Comparison of ENCODE assay signal across 15 mouse cellular contexts in the genomic region with DNA sequence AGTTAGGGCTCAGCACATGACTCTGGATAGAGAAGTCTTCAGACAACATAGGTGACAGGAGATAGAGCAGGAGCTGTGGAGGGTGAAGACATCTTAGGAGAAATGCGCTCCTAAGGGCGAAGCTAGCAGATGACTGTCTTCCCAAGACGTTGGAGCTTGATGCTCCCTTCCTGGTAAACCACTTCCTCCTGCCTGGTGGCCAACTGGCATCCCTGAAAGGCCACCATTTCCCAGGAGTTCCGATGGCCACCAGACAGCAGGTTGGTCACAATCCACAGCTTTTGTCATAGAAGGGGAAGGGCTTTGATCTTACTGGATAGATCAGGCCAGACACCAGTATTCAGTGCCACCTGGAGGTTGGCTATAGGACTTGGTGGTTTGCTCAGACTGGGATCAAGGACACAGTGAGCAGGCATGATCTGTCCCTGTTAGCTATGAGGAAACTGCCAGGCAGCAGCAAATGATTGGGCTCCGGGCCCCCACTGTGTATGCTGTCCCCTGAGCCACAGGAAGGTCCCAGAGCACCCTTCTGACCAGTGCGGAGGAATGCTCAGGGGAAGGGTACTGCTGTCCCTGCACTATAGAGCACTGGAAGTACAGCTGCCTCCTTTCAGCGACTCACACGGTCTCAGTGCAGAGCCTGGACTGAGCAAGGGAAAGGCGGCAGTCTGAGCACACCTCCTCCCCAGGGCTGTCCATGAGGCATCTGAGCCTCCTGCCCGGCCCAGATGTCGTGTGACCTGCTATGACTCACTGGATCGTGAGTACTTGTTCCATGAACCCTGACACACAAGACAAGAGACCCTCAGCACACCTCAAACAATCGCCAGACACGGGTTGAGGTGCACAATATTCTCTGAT. TPM values are rescaled to one million over a fixed set of nuclear protein-coding genes. Genes with fewer than 3 reads are reported as not detected.
DNase-seq lines count a peak whose midpoint lies in the region; ATAC-seq and TF ChIP-seq lines count a peak whose summit lies in the region.
"Had no signal": no experiment of that assay in that cellular context is flagged by ENCODE, and none has a peak within 500 bp of the region (broad histone marks: within the 10 kb centered on the region; RNA-seq: fewer than 3 reads in every experiment).

No protein-coding gene starts in this region.

- POLR2A ChIA-PET in Patski (lab: Charles Lee): no interaction called here

- TF ChIP-seq POLR2A in lung, adult 2 months (IDR thresholded peaks at IDR 0.05; ENCODE audit: borderline replicate concordance, extremely low read depth, low read depth, low read length): no peak

- H3K9me3 ChIP-seq in lung, embryonic 16.5 days (ENCODE audit: control insufficient read depth, low read length): peaks cover 18% of the 10 kb centered on the region; the same call in 1 of the 2 replicates
- H3K9me3 ChIP-seq in limb, embryonic 15.5 days: 0 out of 2 replicates have a peak, but pooled peaks cover 6% of the 10 kb centered on the region

- ATAC-seq in lung, embryonic 16.5 days (ENCODE audit: low read depth): peak; percentile 43; the same call in 1 of the 2 replicates
- ATAC-seq in Patski: peak; percentile 35
- ATAC-seq in limb, embryonic 15.5 days (ENCODE audit: insufficient number of reproducible peaks, low FRiP score, low TSS enrichment, low read depth): no peak; the same call in 1 of the 2 replicates
- ATAC-seq in erythroblast, adult 5-6 weeks (replicated peaks; ENCODE audit: low FRiP score, poor library complexity, severe bottlenecking): no peak
- ATAC-seq: midbrain, embryonic 16.5 days had no signal

- peaks cover 3% of the 10 kb centered on the region; the same call in 1 of the 2 replicates for H3K4me1 ChIP-seq in lung, embryonic 16.5 days (replicated peaks; ENCODE audit: control insufficient read depth, insufficient read depth, low read length)
- H3K4me1 ChIP-seq in lung, adult 2 months (ENCODE audit: control insufficient read depth, insufficient read depth, low read length): no peaks in the 10 kb centered on the region
- peaks cover 7% of the 10 kb centered on the region; the same call in 1 of the 2 replicates for H3K4me1 ChIP-seq in limb, embryonic 15.5 days
- H3K4me1 ChIP-seq: hindbrain, embryonic 15.5 days had no signal

- DNase-seq in heart, adult 11 months: peak; percentile 66
- DNase-seq in heart, postnatal 14 days: no peak
- DNase-seq in lung, adult 2 months: no peak
- no peak for DNase-seq in Patski (ENCODE audit: low read depth, low spot score)
- no peak for DNase-seq in spleen, adult 18-20 months
- DNase-seq: adrenal gland, postnatal 25 days; cerebellum, adult 9-10 months; lung, adult 18-20 months; thymus, postnatal 25 days had no signal

- H3K4me2 ChIP-seq in lung, embryonic 16.5 days (ENCODE audit: low read depth, low read length): peak overlapping the region; percentile 16
- H3K4me2 ChIP-seq in limb, embryonic 15.5 days: 0 out of 2 replicates have a peak overlapping the region, but pooled peaks have one; percentile 10

- CTCF ChIA-PET in Patski (lab: Charles Lee): interaction anchor here (1.2 kb wide), 1 partner anchor 14 kb away, joined by 5 read pairs; no protein-coding TSS in a partner anchor

- intact Hi-C loops in heart, postnatal 14 days (cut with DNase I): no loop called here

- H3K9ac ChIP-seq in lung, embryonic 16.5 days (ENCODE audit: low read length): no peak overlapping the region
- no peak overlapping the region for H3K9ac ChIP-seq in limb, embryonic 15.5 days
- H3K9ac ChIP-seq: hindbrain, embryonic 15.5 days had no signal

- WGBS in lung, embryonic 16.5 days: 62% methylated on average over 14 of the region's 14 CpGs
- WGBS in lung, adult 2 months: 61% methylated on average over 14 of the region's 14 CpGs
- WGBS in limb, embryonic 15.5 days: 64% methylated on average over 14 of the region's 14 CpGs

- in situ Hi-C loops in Patski (cut with MboI; ENCODE audit: low pct_unique_long_range_greater_than_20kb): no loop called here

- no peaks in the 10 kb centered on the region for H3K27me3 ChIP-seq in lung, embryonic 16.5 days (ENCODE audit: control insufficient read depth, insufficient read depth, low read depth, low read length)
- no peaks in the 10 kb centered on the region for H3K27me3 ChIP-seq in Patski
- no peaks in the 10 kb centered on the region for H3K27me3 ChIP-seq in limb, embryonic 15.5 days

- H3K36me3 ChIP-seq in lung, embryonic 16.5 days (ENCODE audit: control insufficient read depth, insufficient read depth, low read length): no peaks in the 10 kb centered on the region
- no peaks in the 10 kb centered on the region for H3K36me3 ChIP-seq in limb, embryonic 15.5 days
- H3K36me3 ChIP-seq: hindbrain, embryonic 15.5 days had no signal

- no peak overlapping the region; the same call in 1 of the 2 replicates for H3K4me3 ChIP-seq in lung, embryonic 16.5 days (ENCODE audit: low read length)
- no peak overlapping the region for H3K4me3 ChIP-seq in lung, adult 2 months (replicated peaks; ENCODE audit: extremely low read depth, low read depth, low read length)
- no peak overlapping the region for H3K4me3 ChIP-seq in limb, embryonic 15.5 days
- H3K4me3 ChIP-seq: erythroblast, embryonic 14.5 days; hindbrain, embryonic 15.5 days had no signal

- no peak for TF ChIP-seq CTCF in lung, adult 2 months (IDR thresholded peaks at IDR 0.05; ENCODE audit: insufficient read depth, low read length)
- no peak for TF ChIP-seq CTCF in Patski (IDR thresholded peaks at IDR 0.05)

- H3K27ac ChIP-seq in lung, embryonic 16.5 days (ENCODE audit: low read length): 0 out of 2 replicates have a peak overlapping the region, but pooled peaks have one; percentile 21
- no peak overlapping the region for H3K27ac ChIP-seq in limb, embryonic 15.5 days
- H3K27ac ChIP-seq: hindbrain, embryonic 15.5 days had no signal

RNA-seq across cellular contexts. Expression of gene Hmga1b, which starts 0.6 kb away (rescaled TPM):
- total RNA-seq in heart, postnatal 14 days (2021): 10 to 100 TPM; 23.8 to 68.1 TPM
- 3.9 and 5.0 TPM in 2 replicates for polyA plus RNA-seq in lung, embryonic 16.5 days (2015; fragmentation: Nextera tagmentation; extraction: Ambion mirVana)
- polyA plus RNA-seq in lung, adult 2 months (2012; rRNA removed): 0.24 and 1.6 TPM in 2 replicates
- 57.8 TPM for polyA plus RNA-seq in Patski (2021)
- polyA plus RNA-seq in limb, embryonic 15.5 days (2015; fragmentation: Nextera tagmentation; extraction: Ambion mirVana): 2.3 and 3.5 TPM in 2 replicates
- total RNA-seq in erythroblast, adult 5-6 weeks (2015; ENCODE audit: low replicate concordance): 7.1 and 52.7 TPM in 2 replicates
- total RNA-seq in erythroblast, adult 5-6 weeks (2017; ENCODE audit: low replicate concordance): 0.77 and 7.7 TPM in 2 replicates

RNA-seq across cellular contexts. Expression of gene Rfng, which starts 22.0 kb away (rescaled TPM):
- 10 to 100 TPM; 11.8 to 12.0 TPM for total RNA-seq in heart, postnatal 14 days (2021)
- polyA plus RNA-seq in lung, embryonic 16.5 days (2015; fragmentation: Nextera tagmentation; extraction: Ambion mirVana): 39.3 and 43.0 TPM in 2 replicates
- 55.8 and 59.8 TPM in 2 replicates for polyA plus RNA-seq in lung, adult 2 months (2012; rRNA removed)
- 17.1 TPM for polyA plus RNA-seq in Patski (2021)
- polyA plus RNA-seq in limb, embryonic 15.5 days (2015; fragmentation: Nextera tagmentation; extraction: Ambion mirVana): 50.7 TPM in 2 replicates
- 0.58 and 5.0 TPM in 2 replicates for total RNA-seq in erythroblast, adult 5-6 weeks (2015; ENCODE audit: low replicate concordance)
- total RNA-seq in erythroblast, adult 5-6 weeks (2017; ENCODE audit: low replicate concordance): 0.60 and 1.3 TPM in 2 replicates

RNA-seq across cellular contexts. Expression of gene Gps1, which starts 22.0 kb away (rescaled TPM):
- total RNA-seq in heart, postnatal 14 days (2021): 10 to 100 TPM; 56.9 to 57.5 TPM
- polyA plus RNA-seq in lung, embryonic 16.5 days (2015; fragmentation: Nextera tagmentation; extraction: Ambion mirVana): 187 and 188 TPM in 2 replicates
- polyA plus RNA-seq in lung, adult 2 months (2012; rRNA removed): 116 and 141 TPM in 2 replicates
- 138 TPM for polyA plus RNA-seq in Patski (2021)
- 205 and 207 TPM in 2 replicates for polyA plus RNA-seq in limb, embryonic 15.5 days (2015; fragmentation: Nextera tagmentation; extraction: Ambion mirVana)
- 22.8 and 28.4 TPM in 2 replicates for total RNA-seq in erythroblast, adult 5-6 weeks (2015; ENCODE audit: low replicate concordance)
- 16.2 and 18.1 TPM in 2 replicates for total RNA-seq in erythroblast, adult 5-6 weeks (2017; ENCODE audit: low replicate concordance)

RNA-seq across cellular contexts. Expression of gene Cbr2, which starts 30.1 kb away (rescaled TPM):
- 10 to 100 TPM; 18.6 to 53.1 TPM for total RNA-seq in heart, postnatal 14 days (2021)
- 194 and 348 TPM in 2 replicates for polyA plus RNA-seq in lung, embryonic 16.5 days (2015; fragmentation: Nextera tagmentation; extraction: Ambion mirVana)
- 13,780 and 14,250 TPM in 2 replicates for polyA plus RNA-seq in lung, adult 2 months (2012; rRNA removed)
- polyA plus RNA-seq in Patski (2021): 17.0 TPM
- 12.6 and 16.7 TPM in 2 replicates for polyA plus RNA-seq in limb, embryonic 15.5 days (2015; fragmentation: Nextera tagmentation; extraction: Ambion mirVana)
- total RNA-seq in erythroblast, adult 5-6 weeks (2015; ENCODE audit: low replicate concordance): 9.0 TPM in 1 of 2 replicates, not detected in the other
- not detected in 2 replicates for total RNA-seq in erythroblast, adult 5-6 weeks (2017; ENCODE audit: low replicate concordance)
- polyA plus RNA-seq: erythroblast, embryonic 14.5 days had no signal

RNA-seq across cellular contexts. Expression of gene Dus1l, which starts 34.2 kb away (rescaled TPM):
- total RNA-seq in heart, postnatal 14 days (2021): 10 to 100 TPM; 31.2 to 34.1 TPM
- polyA plus RNA-seq in lung, embryonic 16.5 days (2015; fragmentation: Nextera tagmentation; extraction: Ambion mirVana): 74.0 and 80.9 TPM in 2 replicates
- 32.0 and 35.4 TPM in 2 replicates for polyA plus RNA-seq in lung, adult 2 months (2012; rRNA removed)
- 46.0 TPM for polyA plus RNA-seq in Patski (2021)
- 59.0 and 61.9 TPM in 2 replicates for polyA plus RNA-seq in limb, embryonic 15.5 days (2015; fragmentation: Nextera tagmentation; extraction: Ambion mirVana)
- 10.0 and 12.5 TPM in 2 replicates for total RNA-seq in erythroblast, adult 5-6 weeks (2015; ENCODE audit: low replicate concordance)
- total RNA-seq in erythroblast, adult 5-6 weeks (2017; ENCODE audit: low replicate concordance): 6.4 and 8.5 TPM in 2 replicates

Comparison
In these comparisons a context has a peak if more than half of its experiments do, and no peak if none do; other contexts are left out.
1. ATAC-seq: peak in lung, embryonic 16.5 days (single experiment) and Patski (single experiment); none in limb, embryonic 15.5 days (single experiment) and erythroblast, adult 5-6 weeks (single experiment).